Mouse (Mus musculus) C2C12 (cell line): ENCODE data around the gene St3gal3.

ENCODE experiments used
- CTCF ChIP-seq: IDR thresholded peaks from one replicate; pipeline ENCODE4 v1.5.1; 2011; ENCODE audit not compliant: control insufficient read depth, insufficient read depth, insufficient read length
- MAX ChIP-seq: IDR thresholded peaks from one replicate; pipeline ENCODE4 v1.6.1; 2011; ENCODE audit warnings: mild to moderate bottlenecking, control low read depth

DNA sequence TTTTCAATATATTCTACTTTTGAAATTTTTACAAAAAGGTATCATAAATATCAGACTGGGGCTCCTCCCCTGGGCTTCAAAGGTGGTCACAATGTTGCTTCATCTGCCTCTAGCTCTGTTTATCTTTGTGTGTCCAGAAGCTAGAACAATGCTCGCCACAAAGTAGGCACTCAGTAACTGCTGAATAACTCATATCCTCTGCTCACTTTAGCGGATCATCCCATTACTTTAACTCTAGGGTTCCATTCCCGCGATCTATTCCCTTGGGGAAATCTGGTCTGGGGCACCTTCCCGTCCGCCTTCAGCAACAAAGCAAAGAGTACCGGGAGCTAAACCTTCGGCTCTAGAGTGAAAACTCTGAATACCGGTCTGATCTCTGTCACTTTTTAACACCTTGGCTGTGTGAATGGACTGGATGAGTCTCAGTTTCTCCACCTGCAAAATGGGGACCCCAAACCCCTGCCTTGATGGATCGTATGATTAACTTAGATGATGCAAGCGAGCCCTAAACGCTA lies 44.3 kb upstream of the St3gal3 start:
- TF ChIP-seq CTCF, result no peak
- TF ChIP-seq MAX, result no peak
